Mouse (Mus musculus): ENCODE data around the gene Fam89a.

Gene Fam89a

DNA sequence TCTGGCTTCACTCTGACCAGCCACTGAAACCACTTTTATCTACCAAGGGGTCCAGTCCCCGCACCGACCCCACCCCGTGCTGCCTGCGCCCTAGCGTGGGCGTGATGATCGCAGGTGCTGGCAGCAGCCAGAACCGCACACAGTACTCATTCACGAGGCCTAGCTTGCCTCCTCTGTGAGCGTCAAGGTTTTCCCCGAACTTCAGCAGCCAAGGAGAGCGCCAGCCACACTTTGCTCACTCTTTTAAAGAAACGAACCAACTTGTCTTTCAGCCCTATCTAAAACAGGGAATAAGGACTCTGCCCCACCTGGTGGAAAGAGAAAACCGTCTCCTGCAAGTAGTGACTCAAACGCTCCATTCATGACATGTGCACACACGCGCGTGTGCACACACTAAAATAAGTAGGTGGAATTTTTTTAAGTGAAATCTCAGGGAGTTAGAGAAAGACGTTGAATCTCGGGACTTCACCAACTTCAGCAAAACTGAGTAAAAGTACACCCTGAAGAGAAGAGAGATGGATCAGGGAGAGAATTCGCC is 762 bp upstream of the Fam89a start:
- no peak for DNase-seq (ENCODE audit: low spot score in 2 of 2)

GRCm38 (mm10) chr8:124751191-124751590 is 441 bp downstream of the Fam89a start:
- no peak for DNase-seq (ENCODE audit: low spot score in 2 of 2)

- no peak for DNase-seq (ENCODE audit: low spot score in 2 of 2)
These were observed 5.0 kb downstream of the Fam89a start for GRCm38 (mm10) chr8:124746661-124747060.

DNA sequence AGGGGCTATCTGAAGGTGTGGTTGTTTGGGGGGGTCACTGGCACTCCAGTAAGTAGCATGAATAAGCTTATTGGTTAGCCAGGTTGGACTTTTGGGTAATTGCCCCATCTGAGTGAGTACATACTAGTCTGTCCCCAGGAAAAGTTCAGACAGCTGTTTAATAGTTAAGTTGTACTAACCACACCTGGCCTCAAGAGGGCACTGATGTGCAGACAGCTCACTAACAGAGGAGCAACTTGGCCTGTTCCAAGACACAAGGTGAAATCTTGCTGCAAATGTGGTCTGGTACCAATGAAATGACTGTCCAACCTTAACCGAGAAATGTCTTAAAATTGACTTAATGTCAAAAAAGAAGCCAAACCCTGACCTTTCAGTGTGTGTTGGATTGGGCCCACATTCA is 12.4 kb downstream of the Fam89a start:
- peak in 1 of 2 experiments; percentile 45 for DNase-seq (ENCODE audit: low spot score in 2 of 2)

DNA sequence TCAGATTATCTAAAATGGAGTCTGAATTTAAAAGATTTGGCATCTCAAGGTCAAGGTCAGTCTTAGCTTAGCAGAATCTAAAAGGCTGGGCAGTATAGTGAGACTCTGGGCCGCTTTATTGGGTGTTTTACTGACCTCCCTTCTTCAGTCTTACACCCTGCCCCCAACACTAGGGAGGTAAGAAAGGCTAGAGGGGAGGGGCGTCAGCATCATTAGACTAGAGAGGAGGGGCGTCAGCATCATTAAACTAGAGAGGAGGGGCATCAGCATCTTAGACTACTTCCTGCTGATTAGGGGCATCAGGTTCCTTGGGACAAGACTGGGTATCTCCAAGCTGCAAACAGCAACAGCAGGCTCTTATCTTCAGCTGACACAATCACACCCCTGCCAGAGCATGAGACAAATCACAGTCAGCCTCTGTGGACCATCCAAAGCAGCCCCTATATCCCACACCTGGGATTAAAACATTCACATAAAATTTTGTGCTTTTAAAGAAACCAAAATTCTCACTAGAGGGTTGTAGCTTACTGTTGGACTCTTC is 16.2 kb downstream of the Fam89a start:
- DNase-seq (ENCODE audit: low spot score in 2 of 2) = no peak

- DNase-seq (ENCODE audit: low spot score in 2 of 2) = no peak
These were observed 18.8 kb downstream of the Fam89a start for GRCm38 (mm10) chr8:124732828-124733227.

- no peak for DNase-seq (ENCODE audit: low spot score in 2 of 2)
These were observed 27.3 kb downstream of the Fam89a start for GRCm38 (mm10) chr8:124724301-124724700.

GRCm38 (mm10) chr8:124721862-124722515 is 29.6 kb downstream of the Fam89a start, which contains the start of the genes Ttc13 and Arv1:
Ttc13 (minus strand) TSS chr8:124721983.
Arv1 (plus strand) TSS chr8:124722139.
- peak; percentile 93 to 94 for DNase-seq (ENCODE audit: low spot score in 2 of 2)

GRCm38 (mm10) chr8:124720938-124721861 is 30.4 kb downstream of the Fam89a start:
- no peak for DNase-seq (ENCODE audit: low spot score in 2 of 2)

DNA sequence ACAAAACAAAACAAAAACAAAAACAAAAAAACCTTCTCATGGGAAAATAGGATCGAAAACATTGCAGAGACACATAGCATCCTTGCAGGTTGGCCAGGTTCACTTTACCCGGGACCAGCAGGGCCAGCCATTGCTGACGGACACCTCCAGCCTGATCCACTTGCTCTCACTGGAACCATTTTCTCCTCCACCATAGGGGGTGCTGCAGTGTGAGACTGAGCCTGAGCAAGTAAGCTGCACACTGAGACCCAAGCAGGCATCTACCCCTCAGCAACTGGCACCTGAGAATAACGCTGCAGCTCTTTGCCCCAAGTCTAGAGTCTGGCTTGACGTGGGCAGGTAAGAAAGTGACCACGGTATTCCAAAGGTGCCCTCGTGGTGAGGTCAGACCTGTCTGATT is 31.5 kb downstream of the Fam89a start:
- peak; percentile 16 to 35 for DNase-seq (ENCODE audit: low spot score in 2 of 2)

- no peak for DNase-seq (ENCODE audit: low spot score in 2 of 2)
These were observed 35.9 kb downstream of the Fam89a start for GRCm38 (mm10) chr8:124715736-124716135.

DNA sequence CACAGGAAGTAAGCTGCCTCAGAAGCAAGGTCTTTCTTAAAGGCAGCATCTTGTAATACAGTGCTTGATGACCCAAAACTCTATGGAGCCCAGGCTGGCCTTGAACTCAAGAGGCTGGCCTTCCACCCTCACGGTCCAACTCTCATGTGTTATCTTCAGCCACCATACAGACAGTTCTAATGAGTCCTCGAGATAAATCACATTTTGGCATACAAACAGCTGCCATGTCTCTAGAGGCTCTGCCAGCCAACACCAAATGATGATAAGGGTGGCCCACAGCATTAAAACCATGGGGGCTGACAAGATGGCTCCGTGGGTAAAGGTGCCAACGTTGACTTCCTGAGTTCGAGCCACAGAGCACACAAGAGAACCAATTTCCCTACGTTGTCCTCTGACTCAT is 38.4 kb downstream of the Fam89a start:
- no peak for DNase-seq (ENCODE audit: low spot score in 2 of 2)

DNA sequence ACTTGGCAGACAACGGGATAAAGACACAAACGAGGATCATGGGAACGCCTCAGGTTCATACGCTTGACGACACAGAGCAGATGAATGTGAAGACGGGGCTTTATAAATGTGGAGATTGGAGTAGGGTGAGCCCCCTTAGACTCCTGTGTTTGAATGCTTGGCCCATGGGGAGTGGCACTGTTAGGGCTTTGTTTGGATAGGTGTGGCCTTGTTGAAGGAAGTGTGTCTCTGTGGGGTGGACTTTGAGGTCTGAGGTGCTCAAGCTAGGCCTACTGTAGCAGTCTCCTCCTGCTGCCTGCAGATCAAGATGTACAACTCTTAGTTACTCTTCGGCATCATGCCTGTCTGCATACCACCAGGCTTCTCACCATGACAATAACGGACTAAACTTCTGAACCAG is 45.8 kb downstream of the Fam89a start:
- no peak for DNase-seq (ENCODE audit: low spot score in 2 of 2)

- DNase-seq (ENCODE audit: low spot score in 2 of 2) = no peak
These were observed 47.3 kb downstream of the Fam89a start for GRCm38 (mm10) chr8:124704376-124704775.

- peak; percentile 46 to 65 for DNase-seq (ENCODE audit: low spot score in 2 of 2)
These were observed 48.1 kb downstream of the Fam89a start for GRCm38 (mm10) chr8:124703526-124703925.

- no peak for DNase-seq (ENCODE audit: low spot score in 2 of 2)
These were observed 49.4 kb downstream of the Fam89a start for GRCm38 (mm10) chr8:124702183-124702582.

DNA sequence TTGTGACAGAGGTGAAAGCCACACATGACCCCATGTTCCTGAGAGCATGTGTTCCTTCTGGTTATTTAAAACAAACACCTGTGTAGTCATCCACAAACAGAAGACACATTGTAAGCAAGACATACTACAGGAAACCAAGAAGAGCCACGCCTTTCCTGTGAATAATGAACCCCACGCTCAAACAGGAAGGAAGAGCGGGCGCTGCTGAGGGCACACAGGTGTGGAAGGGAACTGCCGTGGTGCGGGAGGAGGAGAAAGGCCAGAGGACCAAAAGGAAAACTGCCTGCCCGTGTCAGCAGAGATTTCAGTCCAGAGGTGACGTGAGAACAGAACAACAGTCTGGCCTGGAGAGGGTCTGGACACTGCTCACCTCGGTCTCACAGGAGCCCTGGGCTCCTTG is 50.6 kb downstream of the Fam89a start:
- DNase-seq (ENCODE audit: low spot score in 2 of 2) = peak; percentile 77 to 79

DNA sequence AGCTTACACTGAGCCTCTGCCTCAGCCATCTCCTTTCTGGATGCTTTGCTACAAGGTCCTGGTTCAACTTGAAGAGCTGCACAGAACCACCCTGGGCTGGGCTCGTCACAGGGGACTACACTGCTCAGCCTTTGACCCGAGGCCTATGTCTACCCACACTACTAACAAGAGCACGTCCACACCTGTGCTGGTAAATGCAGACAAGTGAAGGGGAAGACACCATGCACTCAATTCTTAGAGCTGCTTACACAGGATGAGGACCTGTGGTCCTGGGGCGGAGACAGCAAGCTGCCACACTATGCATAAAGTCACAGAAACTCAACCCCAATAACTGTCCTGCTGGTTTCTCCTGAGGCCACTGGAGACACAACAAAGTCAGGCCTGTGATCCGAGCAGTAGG is 51.4 kb downstream of the Fam89a start:
- peak in 1 of 2 experiments; percentile 26 for DNase-seq (ENCODE audit: low spot score in 2 of 2)

DNA sequence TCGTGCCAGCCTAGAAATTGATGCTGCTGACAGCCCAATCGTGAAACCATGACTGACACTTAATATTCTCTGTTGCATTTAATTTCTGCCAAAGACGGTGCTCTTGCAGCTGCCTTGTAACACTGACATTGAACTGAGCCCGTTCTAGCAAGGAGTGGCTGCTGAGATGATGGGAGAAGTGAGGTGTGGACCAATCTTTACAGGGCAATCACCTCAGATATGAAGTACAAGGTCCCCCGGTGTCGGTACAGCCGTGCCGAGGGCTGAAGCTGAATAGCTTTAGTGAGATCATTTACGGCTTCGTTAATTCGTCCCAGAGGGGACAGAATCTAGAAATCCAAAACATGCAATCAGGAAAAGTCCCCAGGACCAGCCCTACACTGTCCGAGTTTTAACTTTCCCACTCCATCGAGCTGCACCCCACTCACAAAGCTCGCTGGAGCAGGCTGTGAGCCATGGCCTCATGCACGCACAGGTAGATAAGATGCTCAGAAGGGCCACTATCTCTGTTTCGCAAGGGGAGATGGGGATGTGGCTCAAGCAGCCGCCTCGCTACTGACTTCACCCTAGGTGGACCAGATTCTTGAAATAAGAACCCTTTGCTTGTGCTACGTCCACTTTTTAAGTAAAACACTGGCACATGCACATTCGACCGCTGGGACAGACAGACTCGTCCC is 56.1 kb downstream of the Fam89a start:
- DNase-seq (ENCODE audit: low spot score in 2 of 2) = no peak

GRCm38 (mm10) chr8:124691706-124692105 is 59.9 kb downstream of the Fam89a start:
- DNase-seq (ENCODE audit: low spot score in 2 of 2) = no peak

Measured in thymus, postnatal 10 days (tissue).